Mouse (Mus musculus): ENCODE data around the gene Nudt8. TPM values are rescaled to one million over a fixed set of nuclear protein-coding genes. Genes with fewer than 3 reads are reported as not detected.
"Not testable (repeated sequence)": the region's sequence is repeated elsewhere in the genome, so short reads cannot be mapped to it uniquely, and the experiment has no call there.

Gene Nudt8
- total RNA-seq (2021) (10 to 100 TPM; 25.1 to 27.0 TPM), polyA plus RNA-seq (2012; rRNA removed) (36.7 and 65.9 TPM in 2 replicates)
- long read RNA-seq, transcript Nudt8-201 (4 exons, 787 nt), result major isoform, 14 of 16 reads
- long read RNA-seq, partial matches to known transcripts, result 0 of 16 reads
- long read RNA-seq, other reads (novel, unspliced or antisense), result 0 of 16 reads

DNA sequence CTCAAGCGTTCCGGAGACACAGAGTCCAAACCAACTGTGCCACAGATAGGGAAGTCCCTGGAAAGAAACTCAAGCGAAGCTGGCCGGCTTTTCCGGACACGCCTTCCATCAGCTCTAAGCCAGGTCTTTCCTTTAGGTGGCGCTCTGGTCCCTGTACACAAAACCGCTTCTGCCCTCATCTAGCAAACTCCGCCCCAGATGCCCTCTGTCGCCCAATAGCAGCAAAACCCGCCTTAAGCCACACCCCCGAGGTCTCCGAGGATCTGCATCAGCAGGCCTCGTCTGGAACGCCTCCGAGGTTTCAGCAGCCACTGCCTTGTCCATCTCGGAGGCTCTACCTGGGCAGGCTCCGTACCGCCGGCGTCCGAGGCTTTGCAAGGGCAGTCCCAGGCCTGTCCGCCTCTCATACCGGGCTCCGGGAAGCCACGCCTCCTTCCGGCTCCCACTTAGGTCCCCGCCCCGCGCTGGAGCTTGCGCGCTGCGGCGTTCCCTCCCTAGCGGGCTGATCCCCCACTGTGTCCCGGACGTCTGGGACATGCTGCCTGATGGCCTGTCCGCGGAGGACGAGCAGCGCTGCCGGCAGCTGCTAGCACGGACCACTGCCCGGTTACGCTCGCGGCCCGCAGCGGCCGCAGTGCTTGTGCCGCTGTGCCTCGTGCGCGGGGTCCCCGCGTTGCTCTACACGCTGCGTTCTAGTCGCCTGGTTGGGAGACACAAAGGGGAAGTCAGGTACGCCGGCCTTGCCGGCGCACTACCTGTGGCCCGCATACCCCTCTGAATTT, at the start of gene Nudt8, which contains the start of gene Gm49405:
TSS of gene Nudt8 (plus strand) at position 462 of the 782 bp plus-strand sequence.
TSS of gene Gm49405 (plus strand) at position 508 of the 782 bp plus-strand sequence.
- DNase-seq, result peak; percentile 97

DNA sequence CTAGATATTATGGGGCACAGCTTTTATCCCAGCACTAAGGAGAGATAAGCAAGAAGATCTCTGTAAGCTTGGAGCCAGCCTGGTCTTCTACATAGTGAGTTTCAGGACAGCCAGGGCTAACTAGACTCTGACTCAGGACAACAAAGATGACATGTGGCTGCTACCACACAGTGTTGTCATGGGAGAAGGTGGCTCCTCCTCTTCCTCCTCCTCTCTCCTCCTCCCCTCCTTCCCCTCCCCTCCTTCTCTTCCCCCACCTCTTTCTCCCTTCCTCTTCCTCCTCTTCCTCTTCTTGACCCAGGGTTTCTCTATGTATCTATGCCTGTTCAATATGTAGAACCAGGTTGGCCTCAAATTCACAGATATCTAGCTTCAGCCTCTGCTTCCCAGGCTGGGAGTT, 48.9 kb upstream of the Nudt8 start:
- no peak for DNase-seq

DNA sequence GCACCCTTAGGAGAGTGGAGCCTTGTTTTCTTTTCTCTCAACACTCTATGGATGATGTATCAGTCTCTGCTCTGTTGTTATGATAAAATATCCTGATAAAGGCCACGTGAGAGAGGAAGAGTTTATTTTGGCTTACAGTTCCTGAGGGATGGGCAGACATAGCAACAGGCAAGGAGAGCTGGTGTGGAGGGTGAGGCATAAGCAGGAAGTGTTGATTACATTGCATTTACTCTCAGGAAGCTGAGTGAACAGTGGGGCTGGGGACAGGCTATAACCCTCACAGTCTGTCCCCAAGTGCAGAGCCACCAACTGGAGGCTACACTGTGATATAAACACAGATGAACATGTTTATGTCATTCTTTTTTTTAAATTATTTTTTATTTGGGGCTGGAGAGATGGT, 48.3 kb upstream of the Nudt8 start:
- DNase-seq, result no peak

DNA sequence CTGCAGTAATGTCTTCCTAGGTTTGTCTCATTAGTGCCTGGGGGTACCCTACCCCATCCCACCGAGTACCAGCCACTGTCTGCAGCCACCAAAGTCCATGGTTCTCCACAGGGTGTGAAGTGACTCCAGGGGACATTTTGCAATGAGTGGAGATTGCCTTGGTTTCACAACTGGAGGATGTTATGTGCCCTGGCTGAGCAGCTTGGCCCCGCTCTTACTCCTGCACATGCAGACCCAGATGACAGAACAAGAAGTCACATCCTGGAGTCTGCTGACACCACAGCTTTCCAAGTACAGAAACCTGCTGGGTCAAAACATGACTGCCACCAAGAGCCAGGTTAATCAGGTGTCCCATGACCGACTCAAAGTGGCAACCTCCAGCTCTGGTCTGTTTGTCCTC, 45.3 kb upstream of the Nudt8 start:
- no peak for DNase-seq

DNA sequence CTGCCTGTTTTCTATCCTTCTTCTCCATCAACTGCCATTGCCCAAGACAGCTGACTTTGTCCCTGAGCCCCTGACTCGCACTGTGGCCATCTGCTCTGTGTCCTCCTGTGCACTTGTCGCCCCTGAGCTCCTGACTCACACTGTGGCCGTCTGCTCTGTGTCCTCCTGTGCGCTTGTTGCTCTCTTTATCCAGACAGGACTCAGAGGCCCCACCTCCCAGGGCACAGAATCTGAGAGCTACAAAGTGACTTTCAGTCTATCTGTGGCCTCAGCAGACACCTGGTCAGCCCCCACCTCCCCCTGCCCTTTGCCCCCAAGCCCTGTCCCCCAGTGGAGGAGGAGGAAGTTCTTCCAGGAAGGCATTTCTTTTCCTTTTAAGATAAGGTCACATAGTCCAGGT, 44.6 kb upstream of the Nudt8 start:
- DNase-seq, result no peak

DNA sequence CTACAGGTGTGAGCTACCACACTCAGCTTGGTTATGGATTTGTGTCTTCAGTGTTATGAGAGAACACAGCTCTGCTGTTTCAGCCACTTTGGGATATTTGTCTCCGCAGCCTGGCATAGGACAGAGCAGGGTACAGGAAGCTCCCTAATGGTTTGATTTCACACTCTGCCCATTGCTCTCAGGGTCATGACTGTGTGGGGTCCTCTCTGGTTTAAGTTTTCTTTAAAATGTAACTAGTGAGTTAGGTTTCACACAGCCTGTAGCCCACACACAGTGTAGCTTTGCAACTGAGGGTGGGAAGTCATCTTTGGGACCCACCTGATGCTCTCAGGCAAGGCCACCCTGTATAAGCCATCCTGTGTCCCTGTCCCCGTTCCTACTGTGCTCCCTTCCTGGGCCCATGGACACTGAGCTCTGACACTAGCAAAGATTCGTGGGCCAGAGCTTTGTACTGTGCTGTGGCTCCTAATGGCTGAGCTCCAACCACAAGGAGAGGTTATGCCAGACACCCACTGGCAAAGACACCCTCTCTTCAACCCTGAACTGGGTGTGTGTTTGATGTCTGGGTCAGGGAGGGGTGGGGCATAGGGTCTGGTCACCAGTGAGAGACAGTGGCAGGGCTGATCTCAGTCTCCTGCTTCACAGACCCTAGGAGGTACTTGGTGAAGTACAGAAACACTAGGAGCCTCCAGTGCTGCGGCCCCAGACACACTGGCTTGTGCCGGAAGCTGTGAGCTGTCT, 42.9 kb upstream of the Nudt8 start:
- not testable (repeated sequence) for DNase-seq

DNA sequence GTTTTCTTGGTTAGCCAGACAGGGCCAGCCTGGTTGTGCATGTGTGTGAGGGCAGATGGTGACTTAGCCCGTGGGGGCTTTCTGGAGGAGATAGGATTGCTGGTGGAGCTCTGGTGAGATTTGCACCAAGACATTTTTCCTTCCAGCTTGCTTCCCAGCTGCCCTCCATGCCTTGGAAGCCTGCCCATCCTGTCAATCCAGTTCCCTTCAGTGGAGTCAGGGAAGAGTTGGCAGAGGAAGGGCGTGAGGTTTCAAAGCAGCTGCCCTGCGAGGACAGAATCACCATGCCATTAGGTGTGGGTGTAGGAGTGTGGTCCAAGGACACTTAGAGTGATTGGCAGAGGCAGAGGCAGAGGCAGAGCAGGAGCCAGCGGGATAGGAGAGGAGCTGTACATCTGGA, 41.9 kb upstream of the Nudt8 start, which contains the start of gene Aldh3b3:
TSS of gene Aldh3b3 (plus strand) at position 176 of the 400 bp plus-strand sequence.
- DNase-seq, result no peak

DNA sequence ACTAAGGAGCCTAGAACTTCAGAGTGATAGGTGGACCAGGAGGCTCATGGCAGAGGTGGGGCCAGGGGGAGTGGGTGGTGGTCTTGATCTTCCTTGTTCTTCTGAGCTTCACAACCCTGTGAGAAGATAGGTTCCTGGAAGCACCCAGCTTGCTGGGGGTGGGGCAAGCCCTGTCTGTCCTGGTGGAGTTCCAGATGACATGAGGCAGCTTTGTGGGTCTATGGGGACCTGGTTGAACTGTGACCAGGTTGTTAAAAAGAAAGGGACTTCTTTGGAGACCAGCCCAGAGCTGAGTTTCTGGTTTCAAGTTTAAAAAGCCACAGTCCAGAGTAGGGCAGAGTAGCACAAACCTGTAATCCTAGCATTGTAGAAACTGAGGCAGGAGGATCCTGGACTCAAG, 41.4 kb upstream of the Nudt8 start:
- no peak for DNase-seq

DNA sequence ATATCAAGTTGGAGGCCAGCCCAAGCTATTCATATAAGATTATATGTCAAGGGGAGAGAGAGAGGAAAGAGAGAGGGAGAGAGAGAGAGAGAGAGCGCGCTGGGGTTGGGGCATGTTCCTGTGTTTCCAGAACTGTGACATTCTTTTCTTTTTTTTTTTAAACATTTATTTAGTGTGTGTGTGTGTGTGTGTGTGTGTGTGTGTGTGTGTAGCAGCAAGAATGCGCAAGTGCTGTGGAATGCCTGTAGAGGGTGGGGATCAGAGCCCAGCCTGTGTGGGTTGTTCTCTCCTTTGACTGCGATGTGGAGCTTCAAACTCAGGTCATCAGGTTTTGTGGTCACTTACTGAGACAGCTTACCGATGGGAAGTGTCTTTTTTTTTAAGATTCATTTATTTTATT, 40.2 kb upstream of the Nudt8 start:
- no peak for DNase-seq

DNA sequence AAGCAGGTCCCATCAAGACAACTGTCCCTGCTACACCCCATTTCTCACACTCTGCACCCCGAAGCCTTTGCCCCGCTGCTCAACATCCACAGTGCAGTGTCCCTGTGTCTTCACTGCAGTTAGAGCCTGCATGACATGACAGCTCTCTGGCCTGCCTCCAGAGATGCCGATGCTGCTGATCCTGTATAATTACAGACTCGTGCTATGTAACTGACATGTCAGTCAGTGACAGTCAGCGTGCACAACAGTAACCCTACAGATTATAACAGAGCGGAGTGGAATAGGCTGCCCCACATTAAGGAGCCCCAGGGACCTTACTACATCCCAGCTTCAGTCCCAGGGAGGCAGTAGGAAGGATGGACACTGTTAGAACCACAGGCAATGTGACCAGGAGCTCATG, 38.6 kb upstream of the Nudt8 start:
- not testable (repeated sequence) for DNase-seq

DNA sequence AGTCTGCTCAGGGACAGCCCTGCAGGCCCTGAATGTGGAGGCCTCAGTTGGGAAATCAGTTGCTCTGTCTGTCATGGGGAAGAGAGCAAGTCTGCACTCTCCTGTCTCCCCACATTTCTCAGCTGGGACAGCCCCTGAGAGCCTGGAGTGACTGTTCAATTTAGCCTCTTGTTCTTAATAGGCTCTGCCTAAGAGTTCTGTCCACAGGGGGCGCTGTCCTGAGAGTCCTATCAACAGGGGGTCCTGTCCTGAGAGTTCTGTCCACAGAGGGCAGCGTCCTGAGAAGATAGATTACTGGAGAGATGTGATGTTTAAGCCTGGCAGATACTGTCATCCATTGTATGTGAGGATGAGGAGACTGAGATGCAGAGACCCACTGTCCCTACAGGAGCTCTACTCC, 37.9 kb upstream of the Nudt8 start:
- DNase-seq, result no peak

DNA sequence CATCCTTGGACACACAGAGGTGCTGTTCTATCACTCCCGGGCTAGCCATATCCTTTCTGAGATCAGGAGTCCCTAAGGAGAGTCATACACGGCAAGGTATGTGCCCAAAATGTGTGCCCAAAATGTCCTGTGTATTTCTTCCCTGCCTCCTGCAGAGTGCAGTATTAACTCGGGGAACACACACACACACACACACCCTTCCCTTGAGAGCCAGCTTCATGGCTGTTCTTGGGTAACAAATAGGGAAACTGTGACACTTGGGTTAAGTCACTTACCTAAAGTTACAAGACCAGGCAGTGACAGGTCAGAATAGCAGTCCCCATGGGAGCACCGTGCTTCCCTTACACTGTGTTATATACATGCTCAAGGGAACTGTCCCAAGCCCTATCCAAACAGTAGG, 36.4 kb upstream of the Nudt8 start:
- no peak for DNase-seq

DNA sequence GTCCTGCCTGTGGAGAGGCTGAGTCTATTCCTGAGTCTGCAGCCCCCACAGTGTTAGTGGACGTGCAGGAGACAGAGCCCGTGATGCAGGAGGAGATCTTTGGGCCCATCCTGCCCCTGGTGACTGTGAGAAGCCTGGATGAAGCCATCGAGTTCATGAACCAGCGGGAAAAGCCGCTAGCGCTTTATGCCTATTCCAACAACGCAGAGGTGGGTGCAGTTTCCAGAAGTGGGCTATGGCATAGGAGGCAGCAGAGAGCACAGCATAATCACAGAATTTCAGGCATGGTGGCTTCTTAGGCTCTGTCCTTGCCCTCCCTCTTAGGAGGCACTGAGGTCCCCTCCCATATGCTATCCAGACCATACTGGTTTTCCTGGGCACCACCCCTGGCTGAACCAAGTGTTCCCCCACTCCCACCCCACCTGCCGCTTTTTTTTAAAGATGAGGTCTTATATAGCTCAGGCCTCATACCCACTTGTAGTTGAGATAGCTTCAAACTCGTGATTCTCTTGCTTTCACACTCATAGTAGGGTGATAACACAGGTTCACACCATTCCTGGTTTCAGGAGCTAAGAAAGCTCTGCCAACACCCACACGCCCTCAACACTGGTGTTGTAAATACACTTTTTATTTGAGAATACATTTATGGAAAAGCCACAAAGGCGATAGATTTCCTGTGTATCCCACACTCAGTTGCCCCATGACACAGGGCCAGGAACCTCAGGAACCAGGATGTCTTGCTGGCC, 33.9 kb upstream of the Nudt8 start:
- no peak for DNase-seq

DNA sequence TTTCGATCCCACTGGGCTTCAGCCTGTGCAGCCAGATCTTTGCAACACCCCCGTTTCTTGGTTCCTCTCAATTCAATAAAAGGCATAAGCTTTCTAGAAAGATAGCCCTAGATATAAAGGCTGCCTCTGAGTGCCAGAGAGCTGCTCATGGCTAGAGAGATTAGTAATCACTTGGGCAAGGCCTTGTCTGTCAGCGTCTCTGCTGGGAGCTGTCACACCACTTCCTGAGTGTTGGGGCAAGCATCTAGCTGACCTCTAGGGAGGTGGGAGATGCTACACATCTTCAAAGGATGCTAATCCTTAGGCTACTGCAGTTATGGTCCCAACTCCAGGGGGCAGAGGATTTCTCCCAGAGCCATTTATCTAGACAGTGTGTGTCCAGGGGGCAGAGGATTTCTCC, 33.1 kb upstream of the Nudt8 start:
- no peak for DNase-seq

DNA sequence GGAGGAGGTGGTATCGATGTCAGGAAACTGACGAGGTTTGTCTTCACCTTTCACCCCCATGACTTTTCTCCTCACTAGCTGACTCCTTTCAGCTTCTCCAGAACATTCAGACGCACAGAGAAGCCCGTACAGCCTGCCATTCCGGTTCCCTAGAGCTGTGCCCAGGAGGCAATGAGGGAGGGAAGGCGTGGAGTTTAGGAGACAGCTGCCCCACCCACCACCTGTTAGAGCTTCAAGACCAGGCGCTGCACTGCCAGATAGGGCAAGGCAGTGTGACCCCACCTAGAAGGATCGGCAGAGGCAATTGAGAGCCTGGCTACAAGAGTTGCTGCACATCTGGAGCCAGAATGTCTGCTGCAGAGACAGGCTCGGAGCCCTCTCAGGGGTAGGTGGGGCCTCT, 28.2 kb upstream of the Nudt8 start, which contains the start of gene Aldh3b2:
TSS of gene Aldh3b2 (plus strand) at position 100 of the 400 bp plus-strand sequence.
- no peak for DNase-seq

DNA sequence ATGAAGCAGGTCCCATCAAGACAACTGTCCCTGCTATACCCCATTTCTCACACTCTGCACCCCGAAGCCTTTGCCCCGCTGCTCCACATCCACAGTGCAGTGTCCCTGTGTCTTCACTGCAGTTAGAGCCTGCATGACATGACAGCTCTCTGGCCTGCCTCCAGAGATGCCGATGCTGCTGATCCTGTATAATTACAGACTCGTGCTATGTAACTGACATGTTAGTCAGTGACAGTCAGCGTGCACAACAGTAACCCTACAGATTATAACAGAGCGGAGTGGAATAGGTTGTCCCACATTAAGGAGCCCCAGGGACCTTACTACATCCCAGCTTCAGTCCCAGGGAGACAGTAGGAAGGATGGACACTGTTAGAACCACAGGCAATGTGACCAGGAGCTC, 25.8 kb upstream of the Nudt8 start:
- DNase-seq, result not testable (repeated sequence)

DNA sequence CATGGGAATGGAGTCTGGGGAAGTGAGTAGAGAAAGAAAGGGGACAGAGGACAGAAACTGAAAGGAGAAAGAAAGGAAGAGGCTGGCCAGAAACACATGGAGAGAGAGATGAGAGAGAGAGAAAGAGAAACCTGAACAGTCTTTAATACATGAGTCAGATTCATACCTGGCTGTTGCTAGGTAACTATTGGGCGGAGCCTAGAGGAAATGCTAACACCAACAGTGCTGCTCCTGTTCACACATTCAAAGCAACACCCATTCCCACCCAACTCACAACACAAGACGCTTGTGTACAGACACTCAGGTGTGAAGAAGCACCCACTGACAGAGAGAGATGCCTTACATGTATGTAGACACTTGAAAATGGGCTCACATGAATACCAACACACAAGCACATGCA, 24.5 kb upstream of the Nudt8 start:
- DNase-seq, result no peak

DNA sequence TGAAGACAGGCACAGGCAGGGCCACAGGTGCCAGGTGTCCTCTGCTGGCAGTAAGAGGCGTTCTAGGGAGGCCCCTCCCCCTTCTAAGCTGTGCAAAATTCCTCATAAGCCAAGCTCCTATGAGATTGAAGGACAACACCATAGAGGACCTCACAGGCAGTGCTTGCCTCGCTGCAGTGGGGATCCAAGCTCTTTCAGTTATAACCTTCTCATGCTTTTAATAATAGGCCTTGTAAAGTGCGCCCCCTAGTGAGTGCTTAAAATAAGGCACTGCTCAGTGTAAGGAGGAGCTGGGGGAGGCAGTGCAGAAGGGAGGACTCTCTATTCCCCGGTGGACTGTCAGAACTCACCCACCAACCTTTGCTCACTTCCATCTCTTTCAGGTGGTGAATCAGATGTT, 20.1 kb upstream of the Nudt8 start:
- peak; percentile 75 for DNase-seq

DNA sequence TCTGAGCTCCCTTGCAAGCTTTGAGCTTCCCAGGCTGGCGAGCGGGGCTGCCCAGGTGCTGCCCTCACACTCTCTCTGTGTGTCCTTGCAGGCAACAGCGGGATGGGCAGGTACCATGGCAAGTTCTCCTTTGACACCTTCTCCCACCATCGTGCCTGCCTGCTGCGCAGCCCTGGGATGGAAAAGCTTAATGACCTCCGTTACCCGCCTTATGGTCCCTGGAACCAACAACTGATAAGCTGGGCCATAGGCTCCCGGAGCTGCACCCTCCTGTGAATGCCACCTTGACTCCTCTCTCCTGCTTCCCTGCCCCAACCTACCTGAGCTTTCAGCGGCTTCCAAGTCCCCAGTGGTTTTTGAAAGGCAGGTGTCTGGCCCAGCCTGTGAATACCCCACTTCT, 19.5 kb upstream of the Nudt8 start:
- no peak for DNase-seq

DNA sequence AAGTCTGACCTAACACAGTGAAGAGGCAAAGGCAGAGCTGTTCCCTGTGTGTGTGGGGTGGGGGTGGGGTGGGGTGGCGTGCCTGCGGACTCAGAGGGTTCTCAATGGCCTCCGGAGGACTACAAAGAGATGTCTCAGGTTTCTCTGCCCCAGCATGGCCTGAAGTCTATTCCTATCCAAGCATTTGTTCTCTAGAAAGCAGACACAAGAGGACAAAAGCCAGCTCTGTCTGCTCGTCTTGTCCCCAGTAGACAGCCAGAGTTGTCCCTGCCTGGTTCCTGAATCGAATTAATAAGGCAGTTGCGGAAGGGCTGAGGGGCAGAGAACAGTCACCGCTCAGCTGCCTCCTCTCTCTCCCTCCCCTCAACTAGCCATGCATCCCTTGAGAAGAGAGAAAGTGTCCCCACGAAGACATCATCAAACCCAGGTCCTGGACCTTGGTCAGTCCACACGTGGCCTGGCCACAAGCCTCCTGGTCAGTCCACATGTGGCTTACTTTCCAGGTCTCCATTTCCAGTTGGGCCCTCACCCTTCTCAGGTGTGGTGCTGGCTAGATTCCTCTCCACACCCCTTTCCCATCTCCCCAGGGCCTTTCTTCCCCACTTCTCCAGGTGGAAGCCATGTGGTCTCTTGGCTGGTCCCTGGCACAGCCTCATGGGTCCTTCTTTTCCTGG, 16.7 kb upstream of the Nudt8 start:
- no peak for DNase-seq

DNA sequence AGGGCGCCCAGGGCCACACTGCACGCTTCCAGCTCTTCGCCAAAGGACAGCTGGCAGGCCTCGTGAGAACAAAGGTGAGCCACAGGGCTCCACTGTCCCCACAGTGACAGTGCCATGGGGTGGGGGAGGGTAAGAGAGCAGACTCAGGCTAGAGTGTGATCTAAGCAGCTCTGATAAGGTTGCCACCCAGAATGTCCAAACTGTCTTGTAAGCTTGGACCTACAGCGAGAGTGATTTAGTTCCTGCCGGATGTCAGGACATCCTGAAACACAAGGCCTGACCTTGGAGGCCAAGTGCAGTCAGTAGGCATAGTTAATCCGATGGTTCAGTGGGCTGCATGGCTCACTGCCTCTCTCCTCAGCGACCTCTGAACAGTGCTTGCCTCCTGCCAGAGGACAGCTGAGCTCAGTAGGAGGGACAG, 15.1 kb upstream of the Nudt8 start:
- DNase-seq, result peak; percentile 79

DNA sequence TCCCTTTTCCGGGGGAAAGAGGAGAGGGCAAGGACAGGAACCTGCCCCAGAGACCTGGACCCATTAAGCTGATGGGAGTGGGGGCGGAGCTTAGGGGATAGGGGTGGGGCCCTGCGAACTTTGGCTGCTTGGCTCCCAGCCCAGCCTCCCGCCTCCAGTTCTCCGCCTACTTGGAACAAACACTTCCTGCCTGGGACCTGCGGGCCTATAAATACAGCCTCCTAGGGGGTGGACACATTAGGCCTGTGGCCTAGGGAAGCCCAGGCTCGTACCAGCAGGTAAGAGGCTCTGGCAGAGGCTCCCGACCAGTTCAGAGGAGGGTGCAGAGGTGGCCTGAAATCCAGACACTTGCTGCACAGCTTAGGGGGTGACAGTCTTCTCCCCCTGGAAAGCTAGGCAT, 14.0 kb upstream of the Nudt8 start, which contains the start of gene Acy3:
TSS of gene Acy3 (plus strand) at position 237 of the 400 bp plus-strand sequence.
- DNase-seq, result peak; percentile 92
